Mouse (Mus musculus): ENCODE measurements at regions not wholly inside any gene's neighbourhood (a gene's known extent, or its start where the extent isn't known, plus 50 kb on each side); places are given as distances from the start of the nearest gene placed in this dataset.

- Histone ChIP-seq H3K27ac (ENCODE audit: insufficient read depth, low read length) (no peak overlapping the region), H3K9me3 (replicated peaks; ENCODE audit: control insufficient read depth, insufficient read depth, low read length, poor library complexity, severe bottlenecking) (no peaks in the 10 kb centered on the region), H3K27me3 (ENCODE audit: control insufficient read depth, insufficient read depth, low read length, poor library complexity, severe bottlenecking) (no peaks in the 10 kb centered on the region), H3K4me1 (ENCODE audit: control insufficient read depth, insufficient read depth, low read length) (no peaks in the 10 kb centered on the region), H3K4me3 (ENCODE audit: low read depth, low read length) (no peak overlapping the region), H3K36me3 (ENCODE audit: control insufficient read depth, insufficient read depth, low read length, poor library complexity, severe bottlenecking) (no peaks in the 10 kb centered on the region), H3K9ac (ENCODE audit: low read depth, poor library complexity, severe bottlenecking) (no peak overlapping the region)
- peak; percentile 91 for TF ChIP-seq CTCF (IDR thresholded peaks at IDR 0.05; ENCODE audit: low read depth, low read length)
- no peak for TF ChIP-seq POLR2A (IDR thresholded peaks at IDR 0.05; ENCODE audit: insufficient read depth, low read length)
These were observed 56.3 kb upstream of the Mctp2 start for GRCm38 (mm10) chr7:72362690-72363089.

GRCm38 (mm10) chr7:72391323-72391722 lies 84.9 kb upstream of the Mctp2 start:
- no peaks in the 10 kb centered on the region for H3K27me3 ChIP-seq (ENCODE audit: control insufficient read depth, insufficient read depth, low read length, poor library complexity, severe bottlenecking)
- no peak for TF ChIP-seq POLR2A (IDR thresholded peaks at IDR 0.05; ENCODE audit: insufficient read depth, low read length)
- peak; percentile 64 for TF ChIP-seq CTCF (IDR thresholded peaks at IDR 0.05; ENCODE audit: low read depth, low read length)
- no peak overlapping the region for H3K9ac ChIP-seq (ENCODE audit: low read depth, poor library complexity, severe bottlenecking)
- H3K9me3 ChIP-seq (replicated peaks; ENCODE audit: control insufficient read depth, insufficient read depth, low read length, poor library complexity, severe bottlenecking), result no peaks in the 10 kb centered on the region
- no peaks in the 10 kb centered on the region for H3K4me1 ChIP-seq (ENCODE audit: control insufficient read depth, insufficient read depth, low read length)
- no peak overlapping the region for H3K27ac ChIP-seq (ENCODE audit: insufficient read depth, low read length)
- no peaks in the 10 kb centered on the region for H3K36me3 ChIP-seq (ENCODE audit: control insufficient read depth, insufficient read depth, low read length, poor library complexity, severe bottlenecking)
- no peak overlapping the region for H3K4me3 ChIP-seq (ENCODE audit: low read depth, low read length)

GRCm38 (mm10) chr7:72400056-72400455 lies 93.6 kb upstream of the Mctp2 start:
- Histone ChIP-seq H3K9ac (ENCODE audit: low read depth, poor library complexity, severe bottlenecking) (no peak overlapping the region), H3K4me1 (ENCODE audit: control insufficient read depth, insufficient read depth, low read length) (no peaks in the 10 kb centered on the region)

GRCm38 (mm10) chr7:72406131-72406530 lies 99.7 kb upstream of the Mctp2 start:
- H3K4me1 ChIP-seq (ENCODE audit: control insufficient read depth, insufficient read depth, low read length), result no peaks in the 10 kb centered on the region
- no peak overlapping the region for H3K4me3 ChIP-seq (ENCODE audit: low read depth, low read length)
- no peak overlapping the region for H3K9ac ChIP-seq (ENCODE audit: low read depth, poor library complexity, severe bottlenecking)
- no peaks in the 10 kb centered on the region; the same call in 1 of the 2 replicates for H3K27me3 ChIP-seq (ENCODE audit: control insufficient read depth, insufficient read depth, low read length, poor library complexity, severe bottlenecking)
- H3K9me3 ChIP-seq (replicated peaks; ENCODE audit: control insufficient read depth, insufficient read depth, low read length, poor library complexity, severe bottlenecking), result no peaks in the 10 kb centered on the region; the same call in 1 of the 2 replicates
- TF ChIP-seq CTCF (IDR thresholded peaks at IDR 0.05; ENCODE audit: low read depth, low read length) (no peak), EP300 (IDR thresholded peaks at IDR 0.05; ENCODE audit: insufficient read depth, low read depth, low read length) (no peak), POLR2A (IDR thresholded peaks at IDR 0.05; ENCODE audit: insufficient read depth, low read length) (no peak)
- no peak overlapping the region for H3K27ac ChIP-seq (ENCODE audit: insufficient read depth, low read length)
- no peaks in the 10 kb centered on the region for H3K36me3 ChIP-seq (ENCODE audit: control insufficient read depth, insufficient read depth, low read length, poor library complexity, severe bottlenecking)

More at GRCm38 (mm10) chr7:72400056-72400455, 93.6 kb upstream of the Mctp2 start:
- TF ChIP-seq EP300 (IDR thresholded peaks at IDR 0.05; ENCODE audit: insufficient read depth, low read depth, low read length), result no peak
- no peak for TF ChIP-seq POLR2A (IDR thresholded peaks at IDR 0.05; ENCODE audit: insufficient read depth, low read length)
- peak; percentile 17 for TF ChIP-seq CTCF (IDR thresholded peaks at IDR 0.05; ENCODE audit: low read depth, low read length)
- Histone ChIP-seq H3K36me3 (ENCODE audit: control insufficient read depth, insufficient read depth, low read length, poor library complexity, severe bottlenecking) (no peaks in the 10 kb centered on the region), H3K27me3 (ENCODE audit: control insufficient read depth, insufficient read depth, low read length, poor library complexity, severe bottlenecking) (no peaks in the 10 kb centered on the region; the same call in 1 of the 2 replicates), H3K9me3 (replicated peaks; ENCODE audit: control insufficient read depth, insufficient read depth, low read length, poor library complexity, severe bottlenecking) (no peaks in the 10 kb centered on the region), H3K4me3 (ENCODE audit: low read depth, low read length) (no peak overlapping the region), H3K27ac (ENCODE audit: insufficient read depth, low read length) (no peak overlapping the region)

GRCm38 (mm10) chr7:72408409-72408986 lies 102.1 kb upstream of the Mctp2 start:
- no peak for TF ChIP-seq CTCF (IDR thresholded peaks at IDR 0.05; ENCODE audit: low read depth, low read length)
- no peaks in the 10 kb centered on the region for H3K27me3 ChIP-seq (ENCODE audit: control insufficient read depth, insufficient read depth, low read length, poor library complexity, severe bottlenecking)
- no peak overlapping the region for H3K4me3 ChIP-seq (ENCODE audit: low read depth, low read length)
- no peaks in the 10 kb centered on the region; the same call in 1 of the 2 replicates for H3K9me3 ChIP-seq (replicated peaks; ENCODE audit: control insufficient read depth, insufficient read depth, low read length, poor library complexity, severe bottlenecking)
- no peaks in the 10 kb centered on the region for H3K4me1 ChIP-seq (ENCODE audit: control insufficient read depth, insufficient read depth, low read length)
- no peaks in the 10 kb centered on the region for H3K36me3 ChIP-seq (ENCODE audit: control insufficient read depth, insufficient read depth, low read length, poor library complexity, severe bottlenecking)
- no peak overlapping the region for H3K27ac ChIP-seq (ENCODE audit: insufficient read depth, low read length)
- no peak overlapping the region for H3K9ac ChIP-seq (ENCODE audit: low read depth, poor library complexity, severe bottlenecking)

- Histone ChIP-seq H3K27me3 (ENCODE audit: control insufficient read depth, insufficient read depth, low read length, poor library complexity, severe bottlenecking) (no peaks in the 10 kb centered on the region), H3K9ac (ENCODE audit: low read depth, poor library complexity, severe bottlenecking) (no peak overlapping the region), H3K27ac (ENCODE audit: insufficient read depth, low read length) (no peak overlapping the region), H3K9me3 (replicated peaks; ENCODE audit: control insufficient read depth, insufficient read depth, low read length, poor library complexity, severe bottlenecking) (no peaks in the 10 kb centered on the region), H3K4me3 (ENCODE audit: low read depth, low read length) (no peak overlapping the region), H3K36me3 (ENCODE audit: control insufficient read depth, insufficient read depth, low read length, poor library complexity, severe bottlenecking) (no peaks in the 10 kb centered on the region), H3K4me1 (ENCODE audit: control insufficient read depth, insufficient read depth, low read length) (no peaks in the 10 kb centered on the region)
- no peak for TF ChIP-seq POLR2A (IDR thresholded peaks at IDR 0.05; ENCODE audit: insufficient read depth, low read length)
- no peak for TF ChIP-seq CTCF (IDR thresholded peaks at IDR 0.05; ENCODE audit: low read depth, low read length)
- TF ChIP-seq EP300 (IDR thresholded peaks at IDR 0.05; ENCODE audit: insufficient read depth, low read depth, low read length), result no peak
These were observed 132.1 kb upstream of the Mctp2 start for GRCm38 (mm10) chr7:72438552-72438951.
